Mouse (Mus musculus): Measurements from ENCODE around the gene Rxfp1. TPM values are rescaled to one million over a fixed set of nuclear protein-coding genes. Genes with fewer than 3 reads are reported as not detected.
"Not testable (repeated sequence)": the region's sequence is repeated elsewhere in the genome, so short reads cannot be mapped to it uniquely, and the experiment has no call there.

The Rxfp1 gene
- polyA plus RNA-seq, 1 experiment from 2014 or later, result 0.03 TPM

- 93% methylated on average over 1 of the region's 1 CpGs for WGBS
- Histone ChIP-seq H3K36me3 (ENCODE audit: control insufficient read depth, insufficient read depth, low read length) (no peaks in the 10 kb centered on the region), H3K27ac (ENCODE audit: low read depth, low read length) (no peak overlapping the region), H3K4me1 (ENCODE audit: control insufficient read depth, insufficient read depth, low read length) (no peaks in the 10 kb centered on the region), H3K9ac (ENCODE audit: low read length) (no peak overlapping the region), H3K4me2 (ENCODE audit: low read length) (no peak overlapping the region), H3K27me3 (replicated peaks; ENCODE audit: control insufficient read depth, insufficient read depth, low read length) (no peaks in the 10 kb centered on the region), H3K4me3 (ENCODE audit: low read depth, low read length) (no peak overlapping the region), H3K9me3 (replicated peaks; ENCODE audit: control insufficient read depth, low read length) (no peaks in the 10 kb centered on the region)
- ATAC-seq (no peak), DNase-seq (ENCODE audit: low spot score) (no peak)
Observed at GRCm38 (mm10) chr3:79738451-79738850, 771 bp upstream of the Rxfp1 start.

GRCm38 (mm10) chr3:79726506-79727075 is 11.1 kb downstream of the Rxfp1 start:
- no peak overlapping the region for H3K4me3 ChIP-seq (ENCODE audit: low read depth, low read length)
- H3K4me1 ChIP-seq (ENCODE audit: control insufficient read depth, insufficient read depth, low read length), result no peaks in the 10 kb centered on the region
- WGBS, result 90% methylated on average over 14 of the region's 14 CpGs
- no peaks in the 10 kb centered on the region for H3K27me3 ChIP-seq (replicated peaks; ENCODE audit: control insufficient read depth, insufficient read depth, low read length)
- DNase-seq (ENCODE audit: low spot score), result no peak
- H3K9ac ChIP-seq (ENCODE audit: low read length), result no peak overlapping the region
- H3K27ac ChIP-seq (ENCODE audit: low read depth, low read length), result no peak overlapping the region
- no peak overlapping the region for H3K4me2 ChIP-seq (ENCODE audit: low read length)
- H3K36me3 ChIP-seq (ENCODE audit: control insufficient read depth, insufficient read depth, low read length), result no peaks in the 10 kb centered on the region
- no peaks in the 10 kb centered on the region for H3K9me3 ChIP-seq (replicated peaks; ENCODE audit: control insufficient read depth, low read length)
- no peak for ATAC-seq

DNA sequence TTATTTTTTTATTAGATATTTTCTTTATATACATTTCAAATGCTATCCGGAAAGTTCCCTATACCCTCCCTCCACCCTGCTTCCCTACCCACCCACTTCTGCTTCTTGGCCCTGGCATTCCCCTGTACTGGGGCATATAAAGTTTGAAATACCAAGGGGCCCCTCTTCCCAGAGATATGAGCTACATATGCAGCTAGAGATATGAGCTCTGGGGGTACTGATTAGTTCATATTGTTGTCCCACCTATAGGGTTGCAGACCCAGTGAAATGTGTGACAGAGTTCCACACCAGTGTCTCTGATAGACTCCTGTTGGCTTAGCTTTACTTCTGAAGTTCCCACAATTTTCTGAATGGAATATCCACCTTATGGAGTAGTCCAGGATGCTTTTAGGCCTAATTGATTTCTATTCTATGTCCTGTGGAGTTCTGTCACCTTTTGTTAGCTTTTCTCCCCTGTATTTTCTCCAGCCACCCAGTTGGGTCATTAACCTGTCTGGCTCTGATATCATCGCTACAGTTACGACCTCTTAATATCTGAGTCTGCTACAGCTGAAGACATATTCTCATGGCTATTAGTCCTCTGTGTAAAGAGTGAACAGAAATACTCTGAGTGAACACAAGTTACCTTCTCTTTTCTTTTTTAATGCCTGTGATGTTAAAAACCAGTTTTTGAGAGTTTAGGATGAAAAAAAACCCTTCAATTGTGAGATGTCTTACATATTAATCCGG is 16.8 kb downstream of the Rxfp1 start:
- no peak overlapping the region for H3K4me2 ChIP-seq (ENCODE audit: low read length)
- no peak overlapping the region for H3K9ac ChIP-seq (ENCODE audit: low read length)
- no peak overlapping the region for H3K4me3 ChIP-seq (ENCODE audit: low read depth, low read length)
- no peaks in the 10 kb centered on the region for H3K36me3 ChIP-seq (ENCODE audit: control insufficient read depth, insufficient read depth, low read length)
- WGBS, result 91% methylated on average over 4 of the region's 4 CpGs
- H3K9me3 ChIP-seq (replicated peaks; ENCODE audit: control insufficient read depth, low read length), result no peaks in the 10 kb centered on the region
- no peak overlapping the region for H3K27ac ChIP-seq (ENCODE audit: low read depth, low read length)
- H3K27me3 ChIP-seq (replicated peaks; ENCODE audit: control insufficient read depth, insufficient read depth, low read length), result no peaks in the 10 kb centered on the region
- ATAC-seq, result no peak
- no peak for DNase-seq (ENCODE audit: low spot score)
- H3K4me1 ChIP-seq (ENCODE audit: control insufficient read depth, insufficient read depth, low read length), result no peaks in the 10 kb centered on the region

GRCm38 (mm10) chr3:79706436-79706835 is 31.2 kb downstream of the Rxfp1 start:
- Histone ChIP-seq H3K36me3 (ENCODE audit: control insufficient read depth, insufficient read depth, low read length) (no peaks in the 10 kb centered on the region), H3K4me3 (ENCODE audit: low read depth, low read length) (no peak overlapping the region), H3K9me3 (replicated peaks; ENCODE audit: control insufficient read depth, low read length) (0 out of 2 replicates have a peak, but pooled peaks cover 1% of the 10 kb centered on the region), H3K4me1 (ENCODE audit: control insufficient read depth, insufficient read depth, low read length) (no peaks in the 10 kb centered on the region), H3K9ac (ENCODE audit: low read length) (no peak overlapping the region), H3K4me2 (ENCODE audit: low read length) (no peak overlapping the region), H3K27me3 (replicated peaks; ENCODE audit: control insufficient read depth, insufficient read depth, low read length) (no peaks in the 10 kb centered on the region), H3K27ac (ENCODE audit: low read depth, low read length) (no peak overlapping the region)
- ATAC-seq, result no peak
- DNase-seq (ENCODE audit: low spot score), result no peak
- 71% methylated on average over 8 of the region's 8 CpGs for WGBS

- H3K4me3 ChIP-seq (ENCODE audit: low read depth, low read length), result no peak overlapping the region
Observed at GRCm38 (mm10) chr3:79703135-79703534, 34.5 kb downstream of the Rxfp1 start.

GRCm38 (mm10) chr3:79691957-79692356 is 45.7 kb downstream of the Rxfp1 start:
- H3K27ac ChIP-seq (ENCODE audit: low read depth, low read length), result no peak overlapping the region
- H3K4me2 ChIP-seq (ENCODE audit: low read length), result no peak overlapping the region
- H3K36me3 ChIP-seq (ENCODE audit: control insufficient read depth, insufficient read depth, low read length), result no peaks in the 10 kb centered on the region
- H3K4me3 ChIP-seq (ENCODE audit: low read depth, low read length), result no peak overlapping the region
- DNase-seq (ENCODE audit: low spot score), result no peak
- no peaks in the 10 kb centered on the region for H3K27me3 ChIP-seq (replicated peaks; ENCODE audit: control insufficient read depth, insufficient read depth, low read length)
- 86% methylated on average over 2 of the region's 2 CpGs for WGBS
- H3K9me3 ChIP-seq (replicated peaks; ENCODE audit: control insufficient read depth, low read length), result no peaks in the 10 kb centered on the region
- no peaks in the 10 kb centered on the region for H3K4me1 ChIP-seq (ENCODE audit: control insufficient read depth, insufficient read depth, low read length)
- no peak for ATAC-seq
- no peak overlapping the region for H3K9ac ChIP-seq (ENCODE audit: low read length)

More at GRCm38 (mm10) chr3:79703135-79703534, 34.5 kb downstream of the Rxfp1 start:
- no peak for DNase-seq (ENCODE audit: low spot score)
- Histone ChIP-seq H3K9ac (ENCODE audit: low read length) (no peak overlapping the region), H3K4me1 (ENCODE audit: control insufficient read depth, insufficient read depth, low read length) (no peaks in the 10 kb centered on the region), H3K36me3 (ENCODE audit: control insufficient read depth, insufficient read depth, low read length) (no peaks in the 10 kb centered on the region), H3K27ac (ENCODE audit: low read depth, low read length) (no peak overlapping the region), H3K27me3 (replicated peaks; ENCODE audit: control insufficient read depth, insufficient read depth, low read length) (no peaks in the 10 kb centered on the region), H3K4me2 (ENCODE audit: low read length) (no peak overlapping the region), H3K9me3 (replicated peaks; ENCODE audit: control insufficient read depth, low read length) (no peaks in the 10 kb centered on the region)
- WGBS, result 79% methylated on average over 4 of the region's 4 CpGs
- no peak for ATAC-seq

DNA sequence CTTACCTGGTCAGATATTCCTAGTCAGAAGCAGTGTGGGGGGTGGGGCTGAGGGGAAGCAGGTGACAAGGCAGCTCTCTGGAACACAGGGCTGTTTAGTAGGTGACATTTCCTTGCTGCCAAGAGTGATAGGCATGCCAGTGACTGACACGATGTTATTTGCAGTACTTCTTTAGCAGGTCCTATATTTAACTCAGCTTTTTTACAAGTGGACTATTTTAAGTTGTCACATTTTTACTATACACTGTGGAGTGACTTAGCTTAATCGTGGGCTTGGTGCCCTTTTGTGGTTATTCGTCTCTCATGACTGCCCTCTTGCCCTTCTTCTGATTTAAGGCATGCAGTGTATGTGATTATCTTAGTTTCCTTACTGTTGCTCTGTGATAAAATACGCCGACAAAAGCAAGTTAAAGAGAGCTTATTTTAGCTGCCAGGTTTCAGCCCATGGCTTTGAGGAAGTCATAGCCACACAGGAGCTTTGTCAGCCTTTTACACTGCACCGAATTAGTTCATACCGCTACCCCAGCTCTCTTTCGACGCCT is 47.5 kb downstream of the Rxfp1 start:
- Histone ChIP-seq H3K4me1 (ENCODE audit: control insufficient read depth, insufficient read depth, low read length) (no peaks in the 10 kb centered on the region), H3K9me3 (replicated peaks; ENCODE audit: control insufficient read depth, low read length) (no peaks in the 10 kb centered on the region), H3K9ac (ENCODE audit: low read length) (no peak overlapping the region), H3K36me3 (ENCODE audit: control insufficient read depth, insufficient read depth, low read length) (no peaks in the 10 kb centered on the region), H3K4me2 (ENCODE audit: low read length) (no peak overlapping the region), H3K27ac (ENCODE audit: low read depth, low read length) (no peak overlapping the region), H3K4me3 (ENCODE audit: low read depth, low read length) (no peak overlapping the region), H3K27me3 (replicated peaks; ENCODE audit: control insufficient read depth, insufficient read depth, low read length) (no peaks in the 10 kb centered on the region)
- 86% methylated on average over 9 of the region's 9 CpGs for WGBS
- DNase-seq (ENCODE audit: low spot score), result no peak
- ATAC-seq, result no peak

DNA sequence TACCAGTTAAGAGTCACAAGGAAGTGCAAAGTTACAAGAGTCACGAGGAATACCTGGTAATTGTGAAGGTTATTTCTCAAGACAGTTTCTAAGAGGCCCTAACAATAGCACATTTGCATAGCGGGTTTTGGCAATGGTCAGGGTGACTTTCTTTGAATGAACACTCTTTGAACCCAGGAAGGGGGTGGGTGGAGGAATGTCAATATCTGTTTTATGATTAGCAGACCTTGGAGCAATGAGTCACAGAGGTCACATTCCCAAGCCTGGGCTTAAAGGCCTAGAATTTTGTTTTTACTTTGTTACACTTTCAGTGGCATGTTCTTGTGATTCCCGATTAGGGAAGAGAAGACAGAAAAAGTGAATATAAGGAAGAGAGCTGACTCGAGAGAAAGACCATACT is 49.6 kb downstream of the Rxfp1 start:
- H3K4me3 ChIP-seq (ENCODE audit: low read depth, low read length); H3K9ac ChIP-seq (ENCODE audit: low read length); ATAC-seq; H3K9me3 ChIP-seq (replicated peaks; ENCODE audit: control insufficient read depth, low read length); DNase-seq (ENCODE audit: low spot score); H3K4me2 ChIP-seq (ENCODE audit: low read length); H3K27me3 ChIP-seq (replicated peaks; ENCODE audit: control insufficient read depth, insufficient read depth, low read length); H3K4me1 ChIP-seq (ENCODE audit: control insufficient read depth, insufficient read depth, low read length); H3K36me3 ChIP-seq (ENCODE audit: control insufficient read depth, insufficient read depth, low read length); H3K27ac ChIP-seq (ENCODE audit: low read depth, low read length): not testable (repeated sequence)
- WGBS, result 90% methylated on average over 4 of the region's 4 CpGs

DNA sequence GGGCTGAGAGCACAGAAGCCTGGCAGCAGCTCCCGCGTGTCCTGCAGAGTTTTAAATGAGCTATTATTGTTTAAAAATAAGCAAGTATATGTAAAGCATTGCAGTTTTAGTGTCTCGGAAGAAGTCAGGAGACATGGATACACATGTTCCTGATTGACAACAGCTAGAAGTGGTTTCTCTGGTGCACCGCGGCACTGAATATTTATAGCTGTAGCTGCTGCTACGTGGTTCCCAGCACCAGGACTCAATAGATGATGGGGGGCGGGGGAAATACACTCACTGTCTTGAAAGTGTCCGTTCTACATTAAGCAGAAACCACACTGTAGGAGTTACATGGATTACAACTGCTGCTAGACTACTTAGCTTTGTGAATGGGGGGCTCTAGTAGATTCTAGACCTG is 54.2 kb downstream of the Rxfp1 start:
- Histone ChIP-seq H3K4me2 (ENCODE audit: low read length) (no peak overlapping the region), H3K27me3 (replicated peaks; ENCODE audit: control insufficient read depth, insufficient read depth, low read length) (no peaks in the 10 kb centered on the region), H3K27ac (ENCODE audit: low read depth, low read length) (no peak overlapping the region), H3K4me3 (ENCODE audit: low read depth, low read length) (no peak overlapping the region), H3K9me3 (replicated peaks; ENCODE audit: control insufficient read depth, low read length) (no peaks in the 10 kb centered on the region), H3K9ac (ENCODE audit: low read length) (no peak overlapping the region), H3K36me3 (ENCODE audit: control insufficient read depth, insufficient read depth, low read length) (no peaks in the 10 kb centered on the region), H3K4me1 (ENCODE audit: control insufficient read depth, insufficient read depth, low read length) (no peaks in the 10 kb centered on the region)
- no peak for ATAC-seq
- 80% methylated on average over 8 of the region's 8 CpGs for WGBS
- DNase-seq (ENCODE audit: low spot score), result no peak
